Mouse (Mus musculus) forebrain, postnatal 0 days (tissue): ENCODE data around the gene 2310030G06Rik. TPM values are rescaled to one million over a fixed set of nuclear protein-coding genes. Genes with fewer than 3 reads are reported as not detected.

ENCODE experiments used
- ATAC-seq: fragments of 200-750 bp; cut with Nextera tagmentation; 2 replicates; pipeline ENCODE4 v1.8.0; 2017; ENCODE audit warnings: mild to moderate bottlenecking, moderate library complexity
- DNase-seq: peaks from one replicate; pipeline ENCODE4 v3.0.0-alpha.2; 2015
- H3K27ac ChIP-seq: fragments of 300-500 bp; sonication (generic); 2 replicates; pipeline ENCODE4 v1.5.1; 2014; ENCODE audit warnings: low read depth, mild to moderate bottlenecking, antibody characterized with exemption, low read length, moderate library complexity, mixed read lengths
- H3K27me3 ChIP-seq: fragments of 300-500 bp; sonication (generic); 2 replicates; pipeline ENCODE4 v1.6.1; 2014; ENCODE audit warnings: mild to moderate bottlenecking, low read length, mixed read lengths; ENCODE audit not compliant: insufficient read depth
- H3K36me3 ChIP-seq: fragments of 300-500 bp; sonication (generic); 2 replicates; pipeline ENCODE4 v1.6.1; 2014; ENCODE audit warnings: mild to moderate bottlenecking, moderate library complexity; ENCODE audit not compliant: insufficient read depth
- H3K4me1 ChIP-seq: fragments of 300-500 bp; sonication (generic); 2 replicates; pipeline ENCODE4 v1.6.1; 2014; ENCODE audit warnings: antibody characterized with exemption; ENCODE audit not compliant: insufficient read depth
- H3K4me2 ChIP-seq: fragments of 300-500 bp; sonication (generic); 2 replicates; pipeline ENCODE4 v1.6.1; 2014; ENCODE audit warnings: low read depth, mild to moderate bottlenecking, moderate library complexity
- H3K4me3 ChIP-seq: fragments of 300-500 bp; sonication (generic); 2 replicates; pipeline ENCODE4 v1.5.1; 2014; ENCODE audit warnings: low read depth, low read length, mixed read lengths
- H3K9ac ChIP-seq: fragments of 300-500 bp; sonication (generic); 2 replicates; pipeline ENCODE4 v1.6.1; 2014; ENCODE audit warnings: mild to moderate bottlenecking
- H3K9me3 ChIP-seq: fragments of 300-500 bp; sonication (generic); 2 replicates; pipeline ENCODE4 v1.6.1; 2016; ENCODE audit warnings: low read length
- CTCF ChIP-seq: sonication (generic); IDR thresholded peaks from 2 replicates; pipeline ENCODE4 v1.5.1; 2016; ENCODE audit warnings: antibody characterized with exemption, control low read depth, low read depth
- WGBS: fragments of 180-500 bp; shearing (Covaris S2); extraction: QIAGEN DNeasy Blood & Tissue Kit; methylation state at CpG from one replicate; pipeline ENCODE4 v1.1.7; 2014; 5-methylcytosine and 5-hydroxymethylcytosine counted together
- polyA plus RNA-seq: library from polyadenylated mRNA; unstranded; fragments of >200 nt; fragmentation: Nextera tagmentation; extraction: Ambion mirVana; gene quantifications from 2 replicates; pipeline ENCODE4 v1.2.1, GENCODE M21; 2015
- total RNA-seq: library from RNA; depleted of rRNA; stranded (reverse); fragments of >200 nt; gene quantifications from 2 replicates; pipeline ENCODE4 v1.2.3, GENCODE M21; 2014; rRNA removed

The 2310030G06Rik gene
- 1.7 and 2.0 TPM in 2 replicates for total RNA-seq
- polyA plus RNA-seq: 3.2 and 3.8 TPM in 2 replicates

GRCm38 (mm10) chr9:50746214-50746677, at the start of gene 2310030G06Rik:
Gene 2310030G06Rik, minus strand, starts transcription at chr9:50746536.
- peak; percentile 20; the same call in 1 of the 2 replicates for ATAC-seq

GRCm38 (mm10) chr9:50795266-50795665, 48.9 kb upstream of the 2310030G06Rik start:
- H3K36me3 ChIP-seq: peaks cover 56% of the 10 kb centered on the region
- DNase-seq (no peak), ATAC-seq (no peak)
- H3K9me3 ChIP-seq: no peaks in the 10 kb centered on the region
- H3K9ac ChIP-seq: no peak overlapping the region
- H3K4me1 ChIP-seq: no peaks in the 10 kb centered on the region
- no peak for TF ChIP-seq CTCF
- 79% methylated on average over 3 of the region's 3 CpGs for WGBS
- H3K27ac ChIP-seq: no peak overlapping the region
- no peak overlapping the region for H3K4me2 ChIP-seq
- H3K27me3 ChIP-seq: no peaks in the 10 kb centered on the region
- no peak overlapping the region for H3K4me3 ChIP-seq

More at GRCm38 (mm10) chr9:50746214-50746677, at the start of gene 2310030G06Rik:
- Histone ChIP-seq H3K9me3 (no peaks in the 10 kb centered on the region), H3K4me1 (no peaks in the 10 kb centered on the region), H3K4me2 (peak within 1 kb of the TSS; percentile 53), H3K9ac (peak within 1 kb of the TSS; percentile 43; the same call in 1 of the 2 replicates), H3K36me3 (no peaks in the 10 kb centered on the region), H3K27ac (no peak within 1 kb of the TSS), H3K4me3 (peak within 1 kb of the TSS; percentile 32), H3K27me3 (no peaks in the 10 kb centered on the region)
- 3% methylated on average over 19 of the region's 19 CpGs for WGBS
- peak; percentile 48 for DNase-seq
- TF ChIP-seq CTCF: peak; percentile 36

- no peak overlapping the region for H3K4me2 ChIP-seq
- 67% methylated on average over 2 of the region's 2 CpGs for WGBS
- H3K27me3 ChIP-seq: no peaks in the 10 kb centered on the region
- H3K9me3 ChIP-seq: no peaks in the 10 kb centered on the region
- H3K27ac ChIP-seq: no peak overlapping the region
- H3K9ac ChIP-seq: no peak overlapping the region
- no peaks in the 10 kb centered on the region for H3K4me1 ChIP-seq
- TF ChIP-seq CTCF: peak; percentile 61
- no peak for DNase-seq
- ATAC-seq: no peak
- H3K36me3 ChIP-seq: peaks cover 65% of the 10 kb centered on the region
- H3K4me3 ChIP-seq: no peak overlapping the region
Measured at GRCm38 (mm10) chr9:50782155-50782554, 35.8 kb upstream of the 2310030G06Rik start.

- no peak for DNase-seq
- H3K4me1 ChIP-seq: 0 out of 2 replicates have a peak, but pooled peaks cover 3% of the 10 kb centered on the region
- 62% methylated on average over 11 of the region's 11 CpGs for WGBS
- H3K27me3 ChIP-seq: no peaks in the 10 kb centered on the region
- no peak for TF ChIP-seq CTCF
- peak overlapping the region; percentile 95 for H3K9ac ChIP-seq
- peak overlapping the region; percentile 88 for H3K4me3 ChIP-seq
- H3K4me2 ChIP-seq: peak overlapping the region; percentile 75
- H3K36me3 ChIP-seq: peaks cover 32% of the 10 kb centered on the region
- peak overlapping the region; percentile 91 for H3K27ac ChIP-seq
- H3K9me3 ChIP-seq: no peaks in the 10 kb centered on the region
- no peak for ATAC-seq
Measured at GRCm38 (mm10) chr9:50776162-50776760, 29.9 kb upstream of the 2310030G06Rik start.

GRCm38 (mm10) chr9:50775662-50776126, 29.4 kb upstream of the 2310030G06Rik start:
- 2% methylated on average over 30 of the region's 30 CpGs for WGBS
- TF ChIP-seq CTCF: no peak
- Histone ChIP-seq H3K4me1 (0 out of 2 replicates have a peak, but pooled peaks cover 3% of the 10 kb centered on the region), H3K9me3 (no peaks in the 10 kb centered on the region), H3K27ac (peak overlapping the region; percentile 91), H3K36me3 (peaks cover 26% of the 10 kb centered on the region), H3K27me3 (no peaks in the 10 kb centered on the region), H3K4me2 (peak overlapping the region; percentile 75), H3K9ac (peak overlapping the region; percentile 95), H3K4me3 (peak overlapping the region; percentile 88)
- DNase-seq: peak; percentile 67
- peak; percentile 79 for ATAC-seq

- Histone ChIP-seq H3K36me3 (peaks cover 20% of the 10 kb centered on the region), H3K27ac (peak within 1 kb of the TSS; percentile 91), H3K9me3 (no peaks in the 10 kb centered on the region), H3K9ac (peak within 1 kb of the TSS; percentile 95), H3K4me2 (peak within 1 kb of the TSS; percentile 75), H3K4me3 (peak within 1 kb of the TSS; percentile 88), H3K27me3 (no peaks in the 10 kb centered on the region), H3K4me1 (0 out of 2 replicates have a peak, but pooled peaks cover 3% of the 10 kb centered on the region)
- ATAC-seq (peak; percentile 82), DNase-seq (peak; percentile 91)
- WGBS: under 1% methylated on average over 50 of the region's 51 CpGs
- TF ChIP-seq CTCF: peak; percentile 22; the same call in 1 of the 2 replicates
Measured at GRCm38 (mm10) chr9:50774991-50775612, 28.8 kb upstream of the 2310030G06Rik start, which contains the start of the genes Alg9 and 1110032A03Rik. Gene Alg9, plus strand, starts transcription at chr9:50775019. Gene 1110032A03Rik, minus strand, starts transcription at chr9:50775520.
